Comparison of ENCODE assay signal across 8 mouse cellular contexts in genomic region chr2:154300496-154300895, GRCm38 (mm10). TPM values are rescaled to one million over a fixed set of nuclear protein-coding genes. Genes with fewer than 3 reads are reported as not detected.
DNase-seq lines count a peak whose midpoint lies in the region; ATAC-seq and TF ChIP-seq lines count a peak whose summit lies in the region.

No protein-coding gene starts in this region.

- no peak overlapping the region for H3K4me3 ChIP-seq in kidney, postnatal 0 days (replicated peaks; ENCODE audit: low read depth, low read length)
- H3K4me3 ChIP-seq in liver, embryonic 12.5 days, result no peak overlapping the region

- no peak overlapping the region for H3K4me2 ChIP-seq in kidney, postnatal 0 days (ENCODE audit: low read length)
- H3K4me2 ChIP-seq in liver, embryonic 12.5 days, result no peak overlapping the region

- DNase-seq in CD4-positive, CD25-positive, alpha-beta regulatory T cell, adult 2 months (ENCODE audit: low read depth, low spot score), result peak; percentile 87
- DNase-seq in WW6 (ENCODE audit: low read depth, low spot score), result peak; percentile 49
- peak; percentile 50 to 75 for DNase-seq in cerebellum, postnatal 4 days (ENCODE audit: low spot score in 2 of 2)
- peak; percentile 75 for DNase-seq in gastrocnemius, postnatal 10 days
- DNase-seq in kidney, postnatal 0 days (ENCODE audit: low spot score), result peak; percentile 77
- DNase-seq in thymus, adult 18-20 months, result peak; percentile 30 to 38

- TF ChIP-seq CTCF in kidney, postnatal 0 days (IDR thresholded peaks at IDR 0.05; ENCODE audit: low read depth), result peak; percentile 87

- no peaks in the 10 kb centered on the region for H3K9me3 ChIP-seq in kidney, postnatal 0 days (replicated peaks; ENCODE audit: low read length)
- no peaks in the 10 kb centered on the region for H3K9me3 ChIP-seq in liver, embryonic 12.5 days (replicated peaks)

- no peaks in the 10 kb centered on the region for H3K4me1 ChIP-seq in kidney, postnatal 0 days (replicated peaks; ENCODE audit: insufficient read depth, low read length)
- no peaks in the 10 kb centered on the region for H3K4me1 ChIP-seq in liver, embryonic 12.5 days

- no peak overlapping the region for H3K27ac ChIP-seq in kidney, postnatal 0 days
- H3K27ac ChIP-seq in liver, embryonic 12.5 days, result no peak overlapping the region

- no peaks in the 10 kb centered on the region for H3K27me3 ChIP-seq in kidney, postnatal 0 days (ENCODE audit: insufficient read depth, low read length)
- no peaks in the 10 kb centered on the region for H3K27me3 ChIP-seq in liver, embryonic 12.5 days (replicated peaks)

- ATAC-seq in kidney, postnatal 0 days (replicated peaks; ENCODE audit: low FRiP score, low read depth), result peak; percentile 61
- ATAC-seq in liver, embryonic 12.5 days, result peak; percentile 80
- peak; percentile 73; the same call in 1 of the 2 replicates for ATAC-seq in neutrophil, adult 5-6 weeks (ENCODE audit: extremely low read depth, insufficient number of reproducible peaks, low FRiP score, poor library complexity, severe bottlenecking)

- no peaks in the 10 kb centered on the region for H3K36me3 ChIP-seq in kidney, postnatal 0 days (ENCODE audit: insufficient read depth, low read length)
- no peaks in the 10 kb centered on the region for H3K36me3 ChIP-seq in liver, embryonic 12.5 days

- 24% methylated on average over 1 of the region's 1 CpGs for WGBS in kidney, postnatal 0 days
- 4% methylated on average over 1 of the region's 1 CpGs for WGBS in liver, embryonic 12.5 days (ENCODE audit: insufficient replicate concordance)

- no peak overlapping the region for H3K9ac ChIP-seq in kidney, postnatal 0 days (ENCODE audit: low read depth, low read length)
- H3K9ac ChIP-seq in liver, embryonic 12.5 days, result no peak overlapping the region

RNA-seq across cellular contexts. Expression of gene Bpifb9b, which starts 6.5 kb away (rescaled TPM):
- not detected for total RNA-seq in gastrocnemius, postnatal 10 days (2021)
- not detected in 2 replicates for polyA plus RNA-seq in kidney, postnatal 0 days (2015; fragmentation: Nextera tagmentation; extraction: Ambion mirVana)
- not detected in 2 replicates for polyA plus RNA-seq in liver, embryonic 12.5 days (2016; fragmentation: Nextera tagmentation; extraction: Ambion mirVana)
- total RNA-seq in neutrophil, adult 5-6 weeks (2017), result not detected in 2 replicates

RNA-seq across cellular contexts. Expression of gene Bpifb9a, which starts 42.8 kb away (rescaled TPM):
- not detected for total RNA-seq in gastrocnemius, postnatal 10 days (2021)
- not detected in 2 replicates for polyA plus RNA-seq in kidney, postnatal 0 days (2015; fragmentation: Nextera tagmentation; extraction: Ambion mirVana)
- not detected in 2 replicates for polyA plus RNA-seq in liver, embryonic 12.5 days (2016; fragmentation: Nextera tagmentation; extraction: Ambion mirVana)
- total RNA-seq in neutrophil, adult 5-6 weeks (2017), result not detected in 2 replicates

Comparison
In these comparisons a context has a peak if more than half of its experiments do, and no peak if none do; other contexts are left out.
1. DNase-seq: peak in every context shown above with its lines; median percentile 87 in CD4-positive, CD25-positive, alpha-beta regulatory T cell, adult 2 months; 77 in kidney, postnatal 0 days; 75 in gastrocnemius, postnatal 10 days; 62 in cerebellum, postnatal 4 days; 49 in WW6; 34 in thymus, adult 18-20 months.